Mouse (Mus musculus): ENCODE results near the gene Traf3ip3.

- TF ChIP-seq CTCF (IDR thresholded peaks at IDR 0.05) (no peak), EP300 (IDR thresholded peaks at IDR 0.05) (no peak)
Observed at GRCm38 (mm10) chr1:193194416-193195140, 6.9 kb downstream of the Traf3ip3 start.

All from lung, postnatal 0 days (tissue).